Mouse (Mus musculus): Measurements from ENCODE around the gene Rnf126. TPM values are rescaled to one million over a fixed set of nuclear protein-coding genes. Genes with fewer than 3 reads are reported as not detected.

Gene Rnf126
- polyA plus RNA-seq, 2 experiments = 27.7 to 46.4 TPM

- no peak for DNase-seq (ENCODE audit: low read depth in 3 of 3, low spot score in 3 of 3)
- TF ChIP-seq CTCF (IDR thresholded peaks at IDR 0.05; ENCODE audit: low read depth) (no peak), EP300 (IDR thresholded peaks at IDR 0.05; ENCODE audit: low read depth) (no peak)
- Histone ChIP-seq H3K36me3 (replicated peaks; ENCODE audit: control insufficient read depth, insufficient read depth, low read depth) (no peaks in the 10 kb centered on the region), H3K4me2 (ENCODE audit: low read depth) (no peak overlapping the region), H3K9ac (replicated peaks) (no peak overlapping the region), H3K27me3 (ENCODE audit: control insufficient read depth, insufficient read depth, low read length) (peaks cover 3% of the 10 kb centered on the region; the same call in 1 of the 2 replicates), H3K4me3 (ENCODE audit: insufficient read depth in 1 of 2, low read depth in 2 of 2, low read length in 2 of 2) (no peak overlapping the region), H3K27ac (no peak overlapping the region), H3K9me3 (ENCODE audit: control insufficient read depth, low read length) (no peaks in the 10 kb centered on the region), H3K4me1 (replicated peaks; ENCODE audit: control insufficient read depth in 2 of 2, insufficient read depth in 2 of 2, low read length in 1 of 2) (peaks cover 0 to 12% of the 10 kb centered on the region in 2 experiments)
- no peak for ATAC-seq (ENCODE audit: insufficient read depth)
- 19% methylated on average over 15 of the region's 15 CpGs for WGBS (ENCODE audit: insufficient replicate concordance)
Measured at GRCm38 (mm10) chr10:79797326-79797725, 30.6 kb upstream of the Rnf126 start.

DNA sequence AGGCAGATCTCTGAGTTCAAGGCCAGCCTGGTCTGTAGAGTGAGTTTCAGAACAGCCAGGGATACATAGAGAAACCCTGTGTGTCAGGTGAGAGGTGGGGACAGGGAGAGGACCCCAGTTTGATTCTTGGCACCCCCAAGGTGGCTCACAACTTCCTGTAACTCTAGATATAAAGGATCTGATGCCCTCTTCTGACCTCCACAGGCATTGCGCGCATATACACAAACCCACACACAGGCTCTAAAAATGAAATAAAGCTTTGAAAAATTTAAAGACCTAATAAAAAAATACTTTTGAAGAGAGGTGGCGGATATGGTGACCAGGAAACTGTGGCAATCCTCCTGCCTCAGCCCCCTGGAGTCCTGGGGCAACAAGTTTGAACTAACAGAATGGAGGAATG, 29.2 kb upstream of the Rnf126 start:
- Histone ChIP-seq H3K4me1 (replicated peaks; ENCODE audit: control insufficient read depth in 2 of 2, insufficient read depth in 2 of 2, low read length in 1 of 2) (peaks cover 0 to 12% of the 10 kb centered on the region in 2 experiments), H3K27ac (no peak overlapping the region), H3K4me2 (ENCODE audit: low read depth) (no peak overlapping the region), H3K9me3 (ENCODE audit: control insufficient read depth, low read length) (no peaks in the 10 kb centered on the region), H3K27me3 (ENCODE audit: control insufficient read depth, insufficient read depth, low read length) (peaks cover 3% of the 10 kb centered on the region; the same call in 1 of the 2 replicates), H3K36me3 (replicated peaks; ENCODE audit: control insufficient read depth, insufficient read depth, low read depth) (no peaks in the 10 kb centered on the region), H3K9ac (replicated peaks) (no peak overlapping the region), H3K4me3 (ENCODE audit: insufficient read depth in 1 of 2, low read depth in 2 of 2, low read length in 2 of 2) (no peak overlapping the region)
- TF ChIP-seq EP300 (IDR thresholded peaks at IDR 0.05; ENCODE audit: low read depth) (no peak), CTCF (IDR thresholded peaks at IDR 0.05; ENCODE audit: low read depth) (no peak)
- 86% methylated on average over 3 of the region's 3 CpGs for WGBS (ENCODE audit: insufficient replicate concordance)
- ATAC-seq (ENCODE audit: insufficient read depth) (no peak), DNase-seq (ENCODE audit: low read depth in 3 of 3, low spot score in 3 of 3) (no peak)

- H3K4me1 ChIP-seq (replicated peaks; ENCODE audit: control insufficient read depth in 2 of 2, insufficient read depth in 2 of 2, low read length in 1 of 2) = peaks cover 0 to 12% of the 10 kb centered on the region in 2 experiments
- H3K4me3 ChIP-seq (ENCODE audit: insufficient read depth in 1 of 2, low read depth in 2 of 2, low read length in 2 of 2) = peak overlapping the region; percentile 52 to 63; a peak in 2 of 4 replicates
- no peaks in the 10 kb centered on the region for H3K9me3 ChIP-seq (ENCODE audit: control insufficient read depth, low read length)
- no peak overlapping the region for H3K9ac ChIP-seq (replicated peaks)
- ATAC-seq (ENCODE audit: insufficient read depth) (no peak), DNase-seq (ENCODE audit: low read depth in 3 of 3, low spot score in 3 of 3) (no peak)
- peak overlapping the region; percentile 72 for H3K4me2 ChIP-seq (ENCODE audit: low read depth)
- WGBS (ENCODE audit: insufficient replicate concordance) = 30% methylated on average over 10 of the region's 10 CpGs
- TF ChIP-seq EP300 (IDR thresholded peaks at IDR 0.05; ENCODE audit: low read depth) (no peak), CTCF (IDR thresholded peaks at IDR 0.05; ENCODE audit: low read depth) (no peak)
- no peak overlapping the region for H3K27ac ChIP-seq
- H3K36me3 ChIP-seq (replicated peaks; ENCODE audit: control insufficient read depth, insufficient read depth, low read depth) = no peaks in the 10 kb centered on the region
- peaks cover 3% of the 10 kb centered on the region; the same call in 1 of the 2 replicates for H3K27me3 ChIP-seq (ENCODE audit: control insufficient read depth, insufficient read depth, low read length)
Measured at GRCm38 (mm10) chr10:79794491-79794931, 27.8 kb upstream of the Rnf126 start.

DNA sequence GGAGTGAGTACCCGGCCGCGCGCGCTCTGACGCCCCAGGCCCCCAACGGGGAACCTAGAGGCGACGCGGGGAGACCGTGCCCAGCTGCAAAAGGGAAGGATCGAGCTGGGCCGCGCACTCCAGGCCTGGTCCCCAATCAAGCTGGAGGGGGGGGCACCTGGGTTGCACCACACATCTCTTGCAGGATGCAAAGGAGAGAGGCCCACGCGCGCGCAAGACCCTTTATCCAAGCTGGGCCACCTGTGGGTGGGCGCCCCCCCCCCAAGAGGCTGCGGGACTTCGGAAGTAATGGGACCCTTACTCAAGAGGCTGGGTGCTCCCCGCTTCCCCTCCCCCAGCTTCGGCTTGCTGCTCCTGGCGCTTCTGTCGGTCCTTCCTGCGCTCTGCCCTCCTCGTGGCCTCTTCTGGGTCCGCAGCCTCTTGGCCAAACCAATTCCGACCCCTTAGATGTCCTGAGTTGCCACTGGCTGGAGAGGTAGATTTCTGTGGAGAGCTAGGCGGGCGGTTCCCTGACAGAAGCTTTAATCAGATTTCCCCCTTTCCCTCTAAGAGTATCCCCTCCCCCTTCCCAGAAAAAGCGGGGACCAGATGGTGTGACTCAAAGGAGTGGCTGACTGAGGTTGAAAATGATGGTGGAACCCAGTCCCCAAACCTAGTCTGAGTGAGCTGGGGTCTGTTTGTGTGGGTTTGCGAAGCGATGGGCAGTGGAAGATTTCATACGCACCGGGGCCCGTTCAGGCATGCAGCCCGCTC, 27.2 kb upstream of the Rnf126 start:
- ATAC-seq (ENCODE audit: insufficient read depth) = peak; percentile 7; the same call in 1 of the 2 replicates
- no peaks in the 10 kb centered on the region for H3K36me3 ChIP-seq (replicated peaks; ENCODE audit: control insufficient read depth, insufficient read depth, low read depth)
- TF ChIP-seq EP300 (IDR thresholded peaks at IDR 0.05; ENCODE audit: low read depth) (no peak), CTCF (IDR thresholded peaks at IDR 0.05; ENCODE audit: low read depth) (no peak)

GRCm38 (mm10) chr10:79793051-79793737, 26.4 kb upstream of the Rnf126 start, which contains the start of gene Palm:
TSS of gene Palm (plus strand) at chr10:79793572.
- H3K27ac ChIP-seq = no peak within 1 kb of the TSS
- no peaks in the 10 kb centered on the region for H3K36me3 ChIP-seq (replicated peaks; ENCODE audit: control insufficient read depth, insufficient read depth, low read depth)
- peak; percentile 33; the same call in 1 of the 2 replicates for ATAC-seq (ENCODE audit: insufficient read depth)
- H3K4me3 ChIP-seq (ENCODE audit: insufficient read depth in 1 of 2, low read depth in 2 of 2, low read length in 2 of 2) = peak within 1 kb of the TSS; percentile 52 to 63
- H3K9ac ChIP-seq (replicated peaks) = peak within 1 kb of the TSS; percentile 37; the same call in 1 of the 2 replicates
- peaks cover 3% of the 10 kb centered on the region; the same call in 1 of the 2 replicates for H3K27me3 ChIP-seq (ENCODE audit: control insufficient read depth, insufficient read depth, low read length)
- peak within 1 kb of the TSS; percentile 72 for H3K4me2 ChIP-seq (ENCODE audit: low read depth)
- peak; percentile 82 for TF ChIP-seq CTCF (IDR thresholded peaks at IDR 0.05; ENCODE audit: low read depth)
- no peak for TF ChIP-seq EP300 (IDR thresholded peaks at IDR 0.05; ENCODE audit: low read depth)
- peaks cover 0 to 9% of the 10 kb centered on the region in 2 experiments; a peak in 3 of 4 replicates for H3K4me1 ChIP-seq (replicated peaks; ENCODE audit: control insufficient read depth in 2 of 2, insufficient read depth in 2 of 2, low read length in 1 of 2)
- WGBS (ENCODE audit: insufficient replicate concordance) = 6% methylated on average over 49 of the region's 51 CpGs
- no peak for DNase-seq (ENCODE audit: low read depth in 3 of 3, low spot score in 3 of 3)
- no peaks in the 10 kb centered on the region for H3K9me3 ChIP-seq (ENCODE audit: control insufficient read depth, low read length)

More for the DNA sequence above, 27.2 kb upstream of the Rnf126 start:
- Histone ChIP-seq H3K4me2 (ENCODE audit: low read depth) (peak overlapping the region; percentile 72), H3K27me3 (ENCODE audit: control insufficient read depth, insufficient read depth, low read length) (peaks cover 3% of the 10 kb centered on the region; the same call in 1 of the 2 replicates), H3K9me3 (ENCODE audit: control insufficient read depth, low read length) (no peaks in the 10 kb centered on the region), H3K27ac (no peak overlapping the region), H3K9ac (replicated peaks) (peak overlapping the region; percentile 37; the same call in 1 of the 2 replicates), H3K4me1 (replicated peaks; ENCODE audit: control insufficient read depth in 2 of 2, insufficient read depth in 2 of 2, low read length in 1 of 2) (peaks cover 0 to 12% of the 10 kb centered on the region in 2 experiments), H3K4me3 (ENCODE audit: insufficient read depth in 1 of 2, low read depth in 2 of 2, low read length in 2 of 2) (peak overlapping the region; percentile 52 to 63)
- 12% methylated on average over 37 of the region's 38 CpGs for WGBS (ENCODE audit: insufficient replicate concordance)
- DNase-seq (ENCODE audit: low read depth in 3 of 3, low spot score in 3 of 3) = no peak
